Mouse (Mus musculus) neural tube, embryonic 11.5 days (tissue): Measurements from ENCODE around the gene Glud1. TPM values are rescaled to one million over a fixed set of nuclear protein-coding genes. Genes with fewer than 3 reads are reported as not detected.
"Not testable (repeated sequence)": the region's sequence is repeated elsewhere in the genome, so short reads cannot be mapped to it uniquely, and the experiment has no call there.

Experiments
- ATAC-seq: fragments of 200-750 bp; cut with Nextera tagmentation; 2 replicates; pipeline ENCODE4 v1.8.0; 2017; ENCODE audit warnings: moderate number of reproducible peaks, mild to moderate bottlenecking, moderate TSS enrichment, moderate library complexity; ENCODE audit not compliant: insufficient read depth, low FRiP score, low TSS enrichment
- DNase-seq: peaks from one replicate; pipeline ENCODE4 v3.0.0-alpha.2; 2015; ENCODE audit warnings: low spot score
- H3K27ac ChIP-seq: fragments of 300-500 bp; sonication (generic); 2 replicates; pipeline ENCODE4 v1.5.1; 2014; ENCODE audit warnings: low read depth, mild to moderate bottlenecking, low read length
- H3K27me3 ChIP-seq: fragments of 300-500 bp; sonication (generic); 2 replicates; pipeline ENCODE4 v1.6.1; 2014; ENCODE audit warnings: mild to moderate bottlenecking, low read length, mixed read lengths; ENCODE audit not compliant: control insufficient read depth, insufficient read depth
- H3K36me3 ChIP-seq: fragments of 300-500 bp; sonication (generic); 2 replicates; pipeline ENCODE4 v1.6.1; 2014; ENCODE audit warnings: mild to moderate bottlenecking, low read length, moderate library complexity, mixed read lengths; ENCODE audit not compliant: control insufficient read depth, insufficient read depth
- H3K4me1 ChIP-seq: fragments of 300-500 bp; sonication (generic); 2 replicates; pipeline ENCODE4 v1.6.1; 2014; ENCODE audit warnings: low read length, mixed read lengths; ENCODE audit not compliant: control insufficient read depth, insufficient read depth
- H3K4me2 ChIP-seq: fragments of 300-500 bp; sonication (generic); 2 replicates; pipeline ENCODE4 v1.6.1; 2014; ENCODE audit warnings: low read depth, mild to moderate bottlenecking, moderate library complexity
- H3K4me3 ChIP-seq: fragments of 300-500 bp; sonication (generic); 2 replicates; pipeline ENCODE4 v1.5.1; 2014; ENCODE audit warnings: low read depth, low read length
- H3K9ac ChIP-seq: fragments of 300-500 bp; sonication (generic); 2 replicates; pipeline ENCODE4 v1.6.1; 2014; ENCODE audit warnings: mild to moderate bottlenecking, low read length
- H3K9me3 ChIP-seq: fragments of 300-500 bp; sonication (generic); 2 replicates; pipeline ENCODE4 v1.6.1; 2016; ENCODE audit warnings: low read length; ENCODE audit not compliant: control insufficient read depth
- WGBS: fragments of 180-500 bp; shearing (Covaris S2); extraction: QIAGEN DNeasy Blood & Tissue Kit; methylation state at CpG from one replicate; pipeline ENCODE4 v1.1.7; 2014; 5-methylcytosine and 5-hydroxymethylcytosine counted together
- polyA plus RNA-seq: library from polyadenylated mRNA; unstranded; fragments of >200 nt; fragmentation: Nextera tagmentation; extraction: Ambion mirVana; gene quantifications from 2 replicates; pipeline ENCODE4 v1.2.1, GENCODE M21; 2014

Gene Glud1
- polyA plus RNA-seq, 1 experiment from 2014 or later = 97.3 TPM

DNA sequence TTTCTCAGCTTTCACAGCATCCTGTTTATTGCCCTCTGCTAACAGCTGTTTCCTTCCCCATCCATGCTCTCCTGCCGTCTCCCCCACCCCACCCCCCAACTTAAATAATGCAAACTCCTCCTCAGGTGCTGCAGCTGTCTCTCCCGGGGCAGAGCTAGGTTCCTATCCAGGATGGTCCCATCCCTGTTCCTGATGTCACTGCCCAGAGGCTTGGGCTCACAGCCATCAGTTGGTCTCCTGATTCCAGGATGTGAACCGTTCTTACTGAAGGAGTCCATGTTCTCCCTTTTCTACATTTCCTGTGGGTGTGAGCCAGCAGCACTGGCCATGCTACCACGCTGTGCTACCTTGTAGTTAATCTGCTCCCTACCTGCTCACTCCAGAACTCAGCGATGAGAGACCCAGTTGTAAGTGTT lies 7.3 kb upstream of the Glud1 start:
- no peak overlapping the region for H3K27ac ChIP-seq
- no peak for DNase-seq
- no peak for ATAC-seq
- WGBS = 23% methylated on average over 5 of the region's 5 CpGs
- no peaks in the 10 kb centered on the region for H3K36me3 ChIP-seq
- no peaks in the 10 kb centered on the region for H3K27me3 ChIP-seq
- H3K4me1 ChIP-seq = no peaks in the 10 kb centered on the region
- H3K4me3 ChIP-seq = no peak overlapping the region
- no peaks in the 10 kb centered on the region for H3K9me3 ChIP-seq
- H3K4me2 ChIP-seq = no peak overlapping the region
- H3K9ac ChIP-seq = no peak overlapping the region

DNA sequence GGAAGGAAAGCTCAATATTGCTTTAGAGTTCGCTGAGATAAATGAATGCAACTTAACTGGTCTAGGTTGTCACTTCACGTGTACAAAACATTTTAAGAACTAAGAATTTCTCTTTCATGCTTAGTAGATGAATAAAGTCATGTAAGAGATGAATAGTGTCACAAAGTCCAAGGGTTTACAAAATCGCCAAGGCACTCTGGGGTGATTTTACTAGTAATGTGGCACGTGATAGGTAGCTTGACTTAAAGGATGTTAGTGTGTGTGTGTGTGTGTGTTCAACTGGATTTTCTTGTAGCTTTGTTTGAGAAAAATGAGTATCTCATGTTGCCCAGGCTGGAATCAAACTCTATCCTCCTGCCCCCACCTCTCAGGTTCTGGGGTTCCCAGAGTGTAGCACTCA lies 1.3 kb upstream of the Glud1 start:
- Histone ChIP-seq H3K36me3 (no peaks in the 10 kb centered on the region), H3K27ac (no peak overlapping the region), H3K9ac (no peak overlapping the region), H3K4me1 (peaks cover 13% of the 10 kb centered on the region; the same call in 1 of the 2 replicates), H3K4me3 (no peak overlapping the region), H3K9me3 (no peaks in the 10 kb centered on the region), H3K4me2 (no peak overlapping the region), H3K27me3 (no peaks in the 10 kb centered on the region)
- no peak for DNase-seq
- WGBS = 95% methylated on average over 4 of the region's 4 CpGs
- no peak for ATAC-seq

DNA sequence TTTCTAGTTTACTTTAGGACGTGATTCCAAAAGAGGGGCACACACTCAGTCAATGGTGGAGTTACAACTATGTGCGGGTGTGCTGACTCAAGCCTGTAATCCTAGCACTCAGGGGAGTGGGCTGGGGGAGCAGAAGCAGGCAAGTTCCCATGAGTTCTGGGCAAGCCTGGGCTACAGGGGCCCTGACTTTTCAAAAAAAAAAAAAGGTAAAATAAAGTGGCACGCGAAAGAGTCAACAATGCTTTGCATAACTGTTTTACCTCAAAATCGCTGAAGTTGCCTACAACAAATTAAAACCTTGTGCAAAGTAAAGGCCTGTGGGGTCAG lies 657 bp upstream of the Glud1 start:
- Histone ChIP-seq H3K36me3 (no peaks in the 10 kb centered on the region), H3K27me3 (no peaks in the 10 kb centered on the region), H3K9me3 (no peaks in the 10 kb centered on the region), H3K27ac (peak overlapping the region; percentile 96), H3K4me2 (peak overlapping the region; percentile 42), H3K4me3 (peak overlapping the region; percentile 89), H3K9ac (peak overlapping the region; percentile 95), H3K4me1 (peaks cover 13% of the 10 kb centered on the region; the same call in 1 of the 2 replicates)
- 15% methylated on average over 5 of the region's 5 CpGs for WGBS
- no peak for DNase-seq
- no peak for ATAC-seq

DNA sequence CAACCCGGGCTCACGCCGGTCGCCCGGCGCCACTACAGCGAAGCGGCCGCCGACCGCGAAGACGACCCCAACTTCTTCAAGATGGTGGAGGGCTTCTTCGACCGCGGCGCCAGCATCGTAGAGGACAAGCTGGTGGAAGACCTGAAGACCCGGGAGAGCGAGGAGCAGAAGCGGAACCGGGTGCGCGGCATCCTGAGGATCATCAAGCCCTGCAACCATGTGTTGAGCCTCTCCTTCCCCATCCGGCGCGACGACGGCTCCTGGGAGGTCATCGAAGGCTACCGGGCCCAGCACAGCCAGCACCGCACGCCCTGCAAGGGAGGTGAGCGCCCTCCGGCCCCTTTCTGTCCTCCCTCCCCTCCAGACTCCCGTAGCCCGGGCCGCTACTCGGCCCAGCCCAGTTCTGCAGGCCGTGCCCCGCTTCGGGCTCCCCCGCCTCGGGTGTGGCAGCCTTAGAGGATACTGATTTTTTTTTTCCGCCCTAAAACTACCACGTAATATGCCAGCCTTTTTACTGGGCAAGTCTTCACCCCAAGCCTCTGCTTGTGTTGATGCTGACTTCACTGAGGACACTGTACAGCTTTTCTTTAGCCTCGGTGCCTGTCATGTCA lies 599 bp downstream of the Glud1 start:
- no peaks in the 10 kb centered on the region for H3K36me3 ChIP-seq
- no peaks in the 10 kb centered on the region for H3K9me3 ChIP-seq
- no peaks in the 10 kb centered on the region for H3K27me3 ChIP-seq
- peak overlapping the region; percentile 89 for H3K4me3 ChIP-seq
- H3K9ac ChIP-seq = peak overlapping the region; percentile 95
- H3K27ac ChIP-seq = peak overlapping the region; percentile 96
- peak; percentile 37 for ATAC-seq
- WGBS = under 1% methylated on average over 46 of the region's 47 CpGs
- peaks cover 13% of the 10 kb centered on the region; the same call in 1 of the 2 replicates for H3K4me1 ChIP-seq
- no peak for DNase-seq
- H3K4me2 ChIP-seq = peak overlapping the region; percentile 69

DNA sequence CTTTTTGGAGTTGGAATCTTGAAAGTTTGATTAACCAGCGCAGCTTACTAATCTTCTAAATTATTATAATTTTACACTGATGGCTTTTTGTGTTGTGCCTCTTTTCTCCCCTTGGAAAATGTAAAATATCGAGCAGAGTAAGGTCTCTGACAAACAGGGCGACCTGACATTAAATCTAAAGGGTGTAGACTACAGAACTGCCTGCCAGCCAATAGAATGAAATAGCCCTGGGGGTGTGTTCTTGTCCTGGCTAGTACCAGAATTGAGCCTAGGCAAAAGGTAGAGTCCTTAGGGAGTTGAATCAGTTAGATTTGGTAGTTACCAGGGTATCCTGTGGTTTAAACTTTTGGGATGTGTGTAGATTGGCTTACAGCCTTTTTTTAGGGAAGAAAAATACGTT lies 1.2 kb downstream of the Glud1 start:
- Histone ChIP-seq H3K9me3 (no peaks in the 10 kb centered on the region), H3K27me3 (no peaks in the 10 kb centered on the region), H3K4me3 (peak overlapping the region; percentile 89), H3K36me3 (no peaks in the 10 kb centered on the region), H3K9ac (peak overlapping the region; percentile 95), H3K4me1 (peaks cover 13% of the 10 kb centered on the region; the same call in 1 of the 2 replicates), H3K27ac (no peak overlapping the region), H3K4me2 (peak overlapping the region; percentile 69)
- no peak for ATAC-seq
- 2% methylated on average over 4 of the region's 4 CpGs for WGBS
- peak; percentile 24 for DNase-seq

DNA sequence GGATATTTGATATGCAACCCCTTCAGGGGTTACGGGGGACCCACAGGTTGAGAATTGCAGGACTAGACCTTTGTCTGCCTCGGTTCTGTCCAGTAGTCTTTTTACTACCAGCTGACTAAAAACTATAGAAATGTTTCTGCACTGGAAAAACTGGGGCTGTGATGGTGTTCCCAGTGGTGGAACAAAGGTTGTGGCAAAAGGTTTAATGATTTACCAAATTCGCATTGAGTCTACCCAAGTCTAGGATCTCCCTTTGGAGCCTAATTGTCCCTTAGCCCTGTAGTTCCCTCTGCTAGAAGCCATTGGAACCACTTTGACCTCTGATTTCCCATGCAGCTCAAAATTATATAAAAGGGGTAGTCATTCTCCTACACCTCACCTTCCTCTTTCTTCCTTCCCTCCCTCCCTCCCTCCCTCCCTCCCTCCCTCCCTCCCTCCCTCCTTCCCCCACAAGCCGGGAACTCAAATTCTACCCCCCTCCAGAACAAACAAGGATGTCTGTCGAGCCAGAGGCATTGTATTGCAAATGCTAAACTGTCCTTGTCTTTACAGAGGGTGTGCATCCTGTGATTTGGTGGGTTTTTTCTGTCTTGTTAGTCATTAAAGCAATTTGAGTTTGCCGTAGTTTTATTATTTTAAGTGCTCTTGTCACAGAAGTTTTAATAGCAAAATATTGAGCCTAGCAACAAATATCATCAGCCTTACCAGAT lies 2.0 kb downstream of the Glud1 start:
- H3K4me3 ChIP-seq = peak overlapping the region; percentile 89
- H3K36me3 ChIP-seq = no peaks in the 10 kb centered on the region
- H3K27me3 ChIP-seq = no peaks in the 10 kb centered on the region
- H3K4me1 ChIP-seq = peaks cover 13% of the 10 kb centered on the region; the same call in 1 of the 2 replicates
- WGBS = 13% methylated on average over 6 of the region's 6 CpGs
- no peak for DNase-seq
- no peak for ATAC-seq
- H3K9ac ChIP-seq = 0 out of 2 replicates have a peak overlapping the region, but pooled peaks have one; percentile 29
- no peak overlapping the region for H3K27ac ChIP-seq
- no peaks in the 10 kb centered on the region for H3K9me3 ChIP-seq
- H3K4me2 ChIP-seq = peak overlapping the region; percentile 69

DNA sequence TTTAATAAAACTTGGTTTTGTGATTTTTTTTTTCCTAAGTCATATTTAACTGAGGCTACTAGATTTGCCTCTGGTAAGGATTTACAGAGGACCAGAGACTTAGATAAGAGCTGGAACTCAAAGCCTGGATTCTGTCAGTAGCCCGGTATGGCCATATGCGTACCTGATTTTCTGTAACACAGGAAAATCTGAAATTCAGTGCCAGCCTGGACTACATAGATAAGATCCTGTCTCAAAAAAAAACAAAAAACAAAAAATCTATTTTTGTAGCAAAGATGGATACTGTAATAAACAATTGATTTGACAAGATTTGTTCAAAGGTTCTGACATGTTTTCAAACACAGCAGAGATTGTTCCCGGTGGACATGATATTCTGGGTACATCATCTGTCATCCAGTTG lies 3.1 kb downstream of the Glud1 start:
- Histone ChIP-seq H3K4me2 (no peak overlapping the region), H3K4me1 (peaks cover 13% of the 10 kb centered on the region; the same call in 1 of the 2 replicates), H3K4me3 (no peak overlapping the region), H3K9ac (no peak overlapping the region), H3K36me3 (no peaks in the 10 kb centered on the region), H3K27me3 (no peaks in the 10 kb centered on the region), H3K9me3 (no peaks in the 10 kb centered on the region), H3K27ac (no peak overlapping the region)
- 94% methylated on average over 3 of the region's 3 CpGs for whole genome bisulfite sequencing
- ATAC-seq = no peak
- DNase-seq = no peak

DNA sequence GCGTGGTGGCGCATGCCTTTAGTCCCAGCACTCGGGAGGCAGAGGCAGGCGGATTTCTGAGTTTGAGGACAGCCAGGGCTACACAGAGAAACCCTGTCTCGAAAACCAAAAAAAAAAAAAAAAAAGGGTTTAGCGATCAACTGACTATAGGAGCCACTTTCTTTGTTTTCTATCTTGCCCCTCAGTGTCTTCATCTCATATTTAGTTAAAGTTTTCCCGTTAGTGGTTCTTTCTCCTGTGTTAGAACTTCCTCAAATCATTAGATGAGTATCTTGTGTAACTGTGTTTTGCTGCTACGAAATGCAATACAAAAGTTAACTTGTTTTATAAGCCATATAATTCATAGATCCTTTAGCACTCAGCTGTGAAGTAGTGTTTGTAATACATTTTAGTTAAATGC lies 3.9 kb downstream of the Glud1 start:
- H3K9me3 ChIP-seq, H3K4me3 ChIP-seq, DNase-seq, H3K4me2 ChIP-seq, ATAC-seq, H3K36me3 ChIP-seq, H3K27ac ChIP-seq, H3K9ac ChIP-seq, H3K27me3 ChIP-seq: not testable (repeated sequence)
- peaks cover 13% of the 10 kb centered on the region; the same call in 1 of the 2 replicates for H3K4me1 ChIP-seq
- WGBS = 93% methylated on average over 8 of the region's 8 CpGs

DNA sequence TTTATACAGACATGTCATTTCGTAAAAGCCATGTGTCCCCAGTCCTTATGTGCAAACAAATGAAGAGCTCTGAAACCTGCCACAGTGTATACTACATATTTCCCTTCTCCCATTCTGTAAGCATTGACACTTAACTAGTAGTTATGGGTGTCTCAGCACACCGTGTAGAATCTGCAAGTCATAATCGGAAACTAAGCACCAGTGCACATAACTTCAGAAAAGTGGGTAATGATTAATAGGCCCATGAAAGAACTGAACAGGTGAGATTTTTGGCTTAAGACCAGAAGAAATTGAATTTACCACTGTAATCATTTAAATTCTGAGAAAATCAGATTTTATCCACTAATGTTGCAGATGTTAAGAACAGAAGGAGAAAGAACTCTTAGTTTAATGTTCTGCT lies 4.3 kb downstream of the Glud1 start:
- no peak for ATAC-seq
- H3K4me3 ChIP-seq = no peak overlapping the region
- no peaks in the 10 kb centered on the region for H3K36me3 ChIP-seq
- peaks cover 13% of the 10 kb centered on the region; the same call in 1 of the 2 replicates for H3K4me1 ChIP-seq
- no peaks in the 10 kb centered on the region for H3K27me3 ChIP-seq
- no peak overlapping the region for H3K4me2 ChIP-seq
- H3K27ac ChIP-seq = no peak overlapping the region
- H3K9ac ChIP-seq = no peak overlapping the region
- 91% methylated on average over 3 of the region's 3 CpGs for WGBS
- no peaks in the 10 kb centered on the region for H3K9me3 ChIP-seq
- DNase-seq = no peak
